Comparison of ENCODE assay signal across 21 mouse cellular contexts in genomic region chr17:66473205-66473604, GRCm38 (mm10). TPM values are rescaled to one million over a fixed set of nuclear protein-coding genes. Genes with fewer than 3 reads are reported as not detected.
"Had no signal": no experiment of that assay in that cellular context is flagged by ENCODE, and none has a peak within 500 bp of the region (broad histone marks: within the 10 kb centered on the region; RNA-seq: fewer than 3 reads in every experiment).

No protein-coding gene starts in this region.

- H3K27me3 ChIP-seq: midbrain, embryonic 13.5 days; neural tube, embryonic 12.5 days; stomach, embryonic 15.5 days had no signal

- H3K27ac ChIP-seq: liver, embryonic 15.5 days; lung, embryonic 15.5 days; macrophage; midbrain, embryonic 13.5 days; neural tube, embryonic 12.5 days; stomach, embryonic 15.5 days had no signal

- H3K4me1 ChIP-seq: liver, embryonic 15.5 days; lung, embryonic 15.5 days; megakaryocyte, embryonic 14.5 days; neural tube, embryonic 12.5 days; stomach, embryonic 15.5 days had no signal

- H3K9ac ChIP-seq: liver, embryonic 15.5 days; liver, postnatal 0 days; lung, embryonic 15.5 days; midbrain, embryonic 13.5 days; neural tube, embryonic 12.5 days; stomach, embryonic 15.5 days had no signal

- ATAC-seq: liver, postnatal 0 days; lung, postnatal 0 days; midbrain, embryonic 13.5 days; midbrain, embryonic 16.5 days had no signal

- H3K4me2 ChIP-seq: liver, embryonic 15.5 days; lung, embryonic 15.5 days; midbrain, embryonic 11.5 days; midbrain, embryonic 13.5 days; neural tube, embryonic 12.5 days; stomach, embryonic 15.5 days had no signal

- H3K4me3 ChIP-seq: liver, embryonic 15.5 days; lung, embryonic 15.5 days; megakaryocyte, embryonic 14.5 days; midbrain, embryonic 13.5 days; myocyte; neural tube, embryonic 12.5 days; stomach, embryonic 15.5 days had no signal

- H3K36me3 ChIP-seq: liver, embryonic 15.5 days; lung, embryonic 15.5 days; midbrain, embryonic 13.5 days; neural tube, embryonic 12.5 days; stomach, embryonic 15.5 days had no signal

- DNase-seq: liver, postnatal 0 days; lung, adult 2 months; lung, postnatal 14 days; lung, postnatal 36 days; right cerebral cortex, postnatal 14 days; thymus, adult 18-20 months; thymus, postnatal 14 days; thymus, postnatal 36 days had no signal

- H3K9me3 ChIP-seq: liver, embryonic 15.5 days; lung, embryonic 15.5 days; neural tube, embryonic 12.5 days; stomach, embryonic 15.5 days had no signal

RNA-seq across cellular contexts. Expression of gene Mtcl1, which starts 23.7 kb away (rescaled TPM):
- total RNA-seq: megakaryocyte progenitor cell, adult 5-6 weeks; neutrophil, adult 5-6 weeks had no signal
- polyA plus RNA-seq: macrophage had no signal
